Mouse (Mus musculus) midbrain, embryonic 16.5 days (tissue): ENCODE results near the gene Rpp25l. TPM values are rescaled to one million over a fixed set of nuclear protein-coding genes. Genes with fewer than 3 reads are reported as not detected.
"Not testable (repeated sequence)": the region's sequence is repeated elsewhere in the genome, so short reads cannot be mapped to it uniquely, and the experiment has no call there.

ENCODE experiments used
- ATAC-seq: fragments of 200-750 bp; cut with Nextera tagmentation; 2 replicates; pipeline ENCODE4 v1.8.0; 2017; ENCODE audit warnings: moderate TSS enrichment
- H3K27ac ChIP-seq: fragments of 300-500 bp; sonication (generic); 2 replicates; pipeline ENCODE4 v1.5.1; 2014; ENCODE audit warnings: mild to moderate bottlenecking, low read length, mixed read lengths
- H3K27me3 ChIP-seq: fragments of 300-500 bp; sonication (generic); 2 replicates; pipeline ENCODE4 v1.6.1; 2014; ENCODE audit warnings: low read depth, low read length, mixed read lengths; ENCODE audit not compliant: control insufficient read depth, insufficient read depth
- H3K36me3 ChIP-seq: fragments of 300-500 bp; sonication (generic); 2 replicates; pipeline ENCODE4 v1.6.1; 2014; ENCODE audit warnings: mild to moderate bottlenecking, low read length, moderate library complexity, mixed read lengths; ENCODE audit not compliant: control insufficient read depth, insufficient read depth
- H3K4me1 ChIP-seq: fragments of 300-500 bp; sonication (generic); 2 replicates; pipeline ENCODE4 v1.6.1; 2014; ENCODE audit warnings: mild to moderate bottlenecking, low read length, mixed read lengths; ENCODE audit not compliant: control insufficient read depth, insufficient read depth
- H3K4me2 ChIP-seq: fragments of 300-500 bp; sonication (generic); 2 replicates; pipeline ENCODE4 v1.6.1; 2014; ENCODE audit warnings: mild to moderate bottlenecking, low read length, mixed read lengths
- H3K4me3 ChIP-seq: fragments of 300-500 bp; sonication (generic); 2 replicates; pipeline ENCODE4 v1.5.1; 2014; ENCODE audit warnings: low read depth, mild to moderate bottlenecking, low read length, moderate library complexity, mixed read lengths
- H3K9ac ChIP-seq: fragments of 300-500 bp; sonication (generic); 2 replicates; pipeline ENCODE4 v1.6.1; 2014; ENCODE audit warnings: low read depth, low read length, mixed read lengths
- H3K9me3 ChIP-seq: fragments of 300-500 bp; sonication (generic); replicated peaks from 2 replicates; pipeline ENCODE4 v1.6.1; 2014; ENCODE audit warnings: mild to moderate bottlenecking, low read length, mixed read lengths; ENCODE audit not compliant: control insufficient read depth, poor library complexity, severe bottlenecking
- WGBS: fragments of 180-500 bp; shearing (Covaris S2); extraction: QIAGEN DNeasy Blood & Tissue Kit; methylation state at CpG from one replicate; pipeline ENCODE4 v1.1.7; 2014; 5-methylcytosine and 5-hydroxymethylcytosine counted together
- polyA plus RNA-seq: library from polyadenylated mRNA; unstranded; fragments of >200 nt; fragmentation: Nextera tagmentation; extraction: Ambion mirVana; gene quantifications from 2 replicates; pipeline ENCODE4 v1.2.1, GENCODE M21; 2015

Gene Rpp25l
- polyA plus RNA-seq, 1 experiment from 2014 or later, result 52.4 TPM

DNA sequence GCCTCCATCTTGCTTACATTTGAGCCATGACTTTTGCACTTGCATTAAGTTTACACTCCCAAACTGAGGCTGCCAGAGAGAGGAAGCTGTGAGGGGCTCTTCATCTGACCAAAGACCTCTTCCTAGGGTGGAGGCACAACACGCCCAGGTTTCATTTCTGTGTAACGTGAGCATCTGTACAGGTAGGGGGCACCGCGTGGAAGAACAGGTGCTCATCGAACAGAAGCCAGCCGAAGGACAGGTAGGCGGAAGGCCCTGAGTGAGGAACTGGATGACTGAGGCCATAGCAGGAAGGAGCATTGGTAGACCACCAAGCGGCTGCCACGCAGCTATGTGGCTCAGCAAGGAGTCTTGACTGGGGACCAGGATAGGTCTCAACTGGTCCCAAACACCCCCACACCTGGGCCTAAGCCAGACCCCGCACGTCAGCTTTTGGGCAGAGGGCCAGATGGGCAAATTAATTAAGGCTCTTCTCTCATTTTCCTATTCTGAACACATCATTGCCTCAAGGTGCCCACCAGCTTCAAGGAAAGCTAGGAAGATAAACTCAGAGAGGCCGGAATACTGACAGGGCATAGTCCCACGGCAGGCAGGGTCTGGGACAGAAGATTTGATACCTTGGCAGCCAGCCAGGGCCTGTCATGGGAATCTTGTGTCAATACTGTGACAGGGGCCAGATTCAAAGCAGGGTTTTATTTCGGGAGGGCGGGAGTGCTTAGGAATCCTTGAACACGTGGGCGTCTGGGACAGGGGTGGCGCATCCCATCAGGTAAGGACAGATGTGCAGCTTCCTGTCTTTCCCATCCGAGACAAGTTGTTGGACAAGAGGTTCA lies 7.2 kb downstream of the Rpp25l start:
- H3K27ac ChIP-seq, result peak overlapping the region; percentile 58

DNA sequence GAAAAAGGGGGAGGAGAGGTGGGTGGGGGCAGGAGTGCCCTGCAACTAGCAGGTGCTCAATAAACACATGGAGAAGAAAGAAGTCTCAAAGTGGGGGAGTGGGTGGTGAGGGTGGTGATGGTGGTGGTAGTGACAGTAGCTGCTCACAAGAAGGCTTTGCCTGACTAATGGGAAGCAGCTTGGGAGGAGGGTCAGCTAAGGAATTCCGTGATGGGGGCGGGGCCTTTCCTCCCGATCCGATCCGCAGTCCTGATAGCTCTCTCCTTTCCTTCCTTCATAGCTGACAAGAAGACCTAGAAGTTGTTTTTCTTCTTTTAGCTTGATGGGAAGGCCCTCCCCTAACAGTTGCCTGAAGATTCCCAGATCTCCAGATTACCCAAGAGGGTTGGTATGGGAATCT lies 8.7 kb downstream of the Rpp25l start:
- H3K9me3 ChIP-seq, result no peaks in the 10 kb centered on the region
- no peak overlapping the region for H3K27ac ChIP-seq
- no peak overlapping the region for H3K4me2 ChIP-seq
- 14% methylated on average over 5 of the region's 5 CpGs for WGBS
- no peak overlapping the region for H3K9ac ChIP-seq
- no peak for ATAC-seq
- H3K4me1 ChIP-seq, result peaks cover 23% of the 10 kb centered on the region
- no peaks in the 10 kb centered on the region for H3K36me3 ChIP-seq
- no peak overlapping the region for H3K4me3 ChIP-seq
- H3K27me3 ChIP-seq, result no peaks in the 10 kb centered on the region

More for the DNA sequence above, 7.2 kb downstream of the Rpp25l start:
- Histone ChIP-seq H3K36me3 (no peaks in the 10 kb centered on the region), H3K4me1 (peaks cover 23% of the 10 kb centered on the region), H3K4me2 (peak overlapping the region; percentile 21; the same call in 1 of the 2 replicates), H3K9ac (peak overlapping the region; percentile 42; the same call in 1 of the 2 replicates), H3K4me3 (no peak overlapping the region), H3K9me3 (no peaks in the 10 kb centered on the region), H3K27me3 (no peaks in the 10 kb centered on the region)
- 50% methylated on average over 19 of the region's 19 CpGs for WGBS
- peak; percentile 4; the same call in 1 of the 2 replicates for ATAC-seq

DNA sequence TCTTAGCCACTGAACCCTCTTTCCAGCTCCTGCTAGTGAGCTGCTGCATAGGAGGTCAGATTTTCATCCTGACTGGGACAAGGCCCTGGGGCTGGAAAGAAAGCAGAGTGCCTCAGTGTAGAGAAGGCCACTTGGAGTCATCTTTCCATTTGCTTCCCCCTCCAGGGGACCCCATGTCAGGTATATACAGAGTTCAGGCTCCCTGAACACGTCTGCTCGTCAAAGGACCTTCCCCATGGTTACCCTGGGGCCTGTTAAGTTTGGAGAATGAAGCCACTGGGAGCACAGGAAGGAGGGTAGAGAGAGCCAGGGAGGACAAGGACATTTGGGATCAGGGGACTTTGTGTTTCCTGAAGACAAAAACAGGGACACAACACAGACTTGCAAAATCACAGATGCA lies 11.1 kb downstream of the Rpp25l start:
- not testable (repeated sequence) for H3K36me3 ChIP-seq, H3K9ac ChIP-seq, H3K4me3 ChIP-seq, ATAC-seq, H3K27ac ChIP-seq, H3K4me2 ChIP-seq, H3K9me3 ChIP-seq, H3K27me3 ChIP-seq
- WGBS, result 73% methylated on average over 2 of the region's 2 CpGs
- peaks cover 14% of the 10 kb centered on the region for H3K4me1 ChIP-seq

DNA sequence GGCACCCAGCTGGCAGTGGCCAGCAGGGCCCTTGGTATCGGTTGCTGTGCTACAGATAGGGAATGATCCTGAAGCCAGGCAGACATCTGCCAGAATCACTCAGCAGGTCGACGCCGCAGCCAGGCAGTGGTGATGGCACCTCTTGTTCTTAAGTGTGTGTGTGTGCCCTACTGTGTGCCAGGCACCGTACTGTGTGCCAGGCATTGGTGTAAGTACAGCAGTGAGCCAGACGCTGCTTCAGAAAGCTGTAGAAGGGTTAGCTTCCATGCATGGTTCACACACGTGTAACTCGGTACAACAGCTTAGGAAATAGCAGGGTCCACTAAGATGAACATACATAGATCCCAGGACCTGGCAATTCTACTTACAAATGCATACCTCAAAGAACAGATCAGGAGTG lies 13.1 kb downstream of the Rpp25l start:
- not testable (repeated sequence) for H3K9ac ChIP-seq, H3K27me3 ChIP-seq

DNA sequence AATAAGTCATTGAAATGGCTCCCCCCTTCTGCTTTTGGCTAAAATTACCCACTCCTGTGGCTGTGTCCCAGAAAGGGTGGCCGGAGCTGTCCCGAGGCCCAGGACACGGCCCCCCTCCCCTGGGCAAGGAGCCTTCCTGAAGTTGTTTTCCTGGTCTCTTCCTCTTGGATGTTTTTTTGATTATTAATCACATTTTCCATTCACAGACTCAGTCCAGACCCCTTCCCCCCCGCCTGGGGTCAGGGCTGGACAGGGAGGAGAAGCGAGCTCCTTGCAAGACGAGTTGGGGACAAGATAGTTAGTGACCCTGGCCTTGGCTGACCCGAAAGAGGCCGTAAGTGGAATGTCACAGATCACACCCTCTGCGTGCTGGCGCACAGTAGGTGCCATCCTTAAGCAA lies 13.6 kb downstream of the Rpp25l start, which contains the start of gene Il11ra1:
Gene Il11ra1 (plus strand): TSS at position 207 of the 400 bp plus-strand sequence.
- not testable (repeated sequence) for H3K27me3 ChIP-seq, H3K4me2 ChIP-seq, H3K9ac ChIP-seq, H3K4me3 ChIP-seq, H3K9me3 ChIP-seq, H3K4me1 ChIP-seq, ATAC-seq, H3K27ac ChIP-seq, H3K36me3 ChIP-seq
- WGBS, result 83% methylated on average over 9 of the region's 10 CpGs

More for the DNA sequence above, 13.1 kb downstream of the Rpp25l start:
- H3K4me2 ChIP-seq, H3K36me3 ChIP-seq, H3K4me1 ChIP-seq, H3K27ac ChIP-seq, H3K9me3 ChIP-seq, ATAC-seq, H3K4me3 ChIP-seq: not testable (repeated sequence)
- WGBS, result 88% methylated on average over 2 of the region's 8 CpGs

DNA sequence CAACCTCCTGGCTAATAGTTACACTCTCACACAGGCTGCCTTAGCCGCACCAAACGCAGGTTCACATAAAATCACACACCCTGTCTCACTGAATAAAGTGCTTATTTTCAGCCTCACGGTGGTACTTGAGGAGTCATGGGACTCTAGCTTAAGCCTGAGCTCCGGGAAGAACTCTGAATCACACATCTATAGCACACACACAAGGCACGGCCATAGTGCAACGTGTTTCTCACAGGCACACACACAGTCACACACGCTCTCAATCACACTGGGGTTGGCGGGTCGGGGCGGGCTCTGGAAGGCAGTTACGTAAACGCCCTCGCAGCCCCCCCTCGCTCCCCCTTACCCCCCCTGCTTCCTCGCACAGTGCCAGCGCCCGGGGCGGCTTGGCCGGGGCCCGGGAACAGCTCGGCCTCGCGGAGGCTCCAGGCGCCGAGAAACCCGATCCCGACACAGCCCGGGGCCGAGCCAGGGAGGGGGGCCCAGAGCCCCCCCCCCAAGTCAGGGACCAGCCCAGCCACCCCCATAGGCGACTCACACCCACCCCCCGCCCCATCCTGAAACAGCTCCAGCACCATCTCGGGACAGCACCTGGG lies 14.8 kb downstream of the Rpp25l start:
- H3K4me1 ChIP-seq, result not testable (repeated sequence)
- peak overlapping the region; percentile 21; the same call in 1 of the 2 replicates for H3K4me2 ChIP-seq

DNA sequence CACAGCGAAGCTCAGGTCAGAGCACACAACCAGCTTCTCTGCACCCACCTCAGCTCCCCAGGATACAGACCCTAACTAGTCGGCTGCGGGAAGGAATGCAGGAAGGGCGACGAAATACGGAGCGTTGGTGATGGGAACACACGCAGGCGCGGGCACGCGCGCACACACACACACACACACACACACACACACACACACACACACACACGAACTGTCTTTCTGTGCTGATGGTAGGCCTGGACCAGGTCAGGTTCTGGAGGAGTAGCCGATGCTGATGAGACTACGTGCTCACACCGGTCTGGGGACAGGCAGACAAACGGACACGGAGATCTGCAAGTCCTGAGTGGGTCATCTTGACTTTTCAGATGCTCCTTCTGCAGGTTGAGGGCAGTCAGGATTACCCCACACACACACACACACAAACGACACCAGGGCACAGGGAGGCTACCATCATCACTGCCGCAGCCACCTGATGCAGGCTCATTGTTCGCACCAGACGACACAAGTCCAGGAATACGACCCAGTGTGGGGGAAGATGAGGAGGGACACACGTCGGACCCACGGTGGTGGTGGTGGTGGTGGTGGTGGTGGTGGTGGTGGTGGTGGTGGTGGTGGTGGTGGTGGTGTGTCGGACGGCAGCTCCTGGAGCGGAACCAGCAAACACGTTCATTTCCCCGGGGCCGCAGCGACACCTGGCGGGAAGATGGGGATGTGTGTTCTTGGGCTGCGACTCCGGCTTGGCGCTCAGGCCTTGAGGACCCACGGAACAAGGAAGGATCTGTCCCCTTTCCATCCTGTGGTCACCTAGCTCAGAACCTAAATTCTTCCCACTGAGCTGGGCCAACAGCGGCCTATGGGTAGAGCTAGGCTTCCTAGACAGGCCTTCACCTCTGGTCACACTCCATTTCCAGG lies 16.1 kb downstream of the Rpp25l start, which contains the start of gene Cntfr:
Gene Cntfr (minus strand): TSS at position 160 of the 912 bp plus-strand sequence.
- not testable (repeated sequence) for H3K9ac ChIP-seq, H3K4me3 ChIP-seq, H3K4me1 ChIP-seq, H3K36me3 ChIP-seq, H3K27me3 ChIP-seq, H3K9me3 ChIP-seq, H3K27ac ChIP-seq
- peak within 1 kb of the TSS; percentile 31; the same call in 1 of the 2 replicates for H3K4me2 ChIP-seq
- 11% methylated on average over 26 of the region's 40 CpGs for WGBS
- ATAC-seq, result 0 out of 2 replicates have a peak, but pooled peaks have one; percentile 62

More for the DNA sequence above, 14.8 kb downstream of the Rpp25l start:
- not testable (repeated sequence) for H3K27me3 ChIP-seq, H3K4me3 ChIP-seq, H3K9me3 ChIP-seq, H3K27ac ChIP-seq, H3K36me3 ChIP-seq, ATAC-seq, H3K9ac ChIP-seq
- WGBS, result 4% methylated on average over 22 of the region's 32 CpGs

DNA sequence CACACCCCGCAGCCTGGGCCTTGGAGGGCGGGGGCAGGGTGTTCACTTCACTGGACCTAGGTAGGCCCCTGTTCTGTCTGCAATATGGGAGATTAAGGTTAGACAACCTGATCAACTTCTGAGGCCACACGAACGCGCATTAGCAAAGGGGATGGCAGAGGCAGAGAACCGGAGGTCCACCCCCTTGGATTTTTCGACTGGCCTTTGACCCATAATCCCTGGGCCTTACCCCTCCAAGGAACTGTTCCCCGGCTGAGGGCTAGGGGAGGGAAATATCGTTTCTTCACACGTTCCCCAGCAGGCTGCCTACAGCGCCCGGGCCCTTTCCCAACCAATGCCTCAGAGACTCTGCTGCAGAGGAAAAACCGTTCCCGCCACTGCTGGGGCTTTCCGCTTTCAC lies 16.9 kb downstream of the Rpp25l start:
- H3K36me3 ChIP-seq, H3K4me1 ChIP-seq, H3K27me3 ChIP-seq, H3K27ac ChIP-seq, H3K9ac ChIP-seq, H3K4me2 ChIP-seq, H3K9me3 ChIP-seq, H3K4me3 ChIP-seq, ATAC-seq: not testable (repeated sequence)
- 8% methylated on average over 11 of the region's 15 CpGs for WGBS
